Mouse (Mus musculus): Measurements from ENCODE around the gene Ncln.
A peak's percentile ranks its signal among the peaks of the same experiment; 100 is the strongest.

Ncln gene

GRCm38 (mm10) chr10:81513798-81514197 is 17.6 kb upstream of the Ncln start:
- no peak for DNase-seq (ENCODE audit: low spot score in 2 of 2)

DNA sequence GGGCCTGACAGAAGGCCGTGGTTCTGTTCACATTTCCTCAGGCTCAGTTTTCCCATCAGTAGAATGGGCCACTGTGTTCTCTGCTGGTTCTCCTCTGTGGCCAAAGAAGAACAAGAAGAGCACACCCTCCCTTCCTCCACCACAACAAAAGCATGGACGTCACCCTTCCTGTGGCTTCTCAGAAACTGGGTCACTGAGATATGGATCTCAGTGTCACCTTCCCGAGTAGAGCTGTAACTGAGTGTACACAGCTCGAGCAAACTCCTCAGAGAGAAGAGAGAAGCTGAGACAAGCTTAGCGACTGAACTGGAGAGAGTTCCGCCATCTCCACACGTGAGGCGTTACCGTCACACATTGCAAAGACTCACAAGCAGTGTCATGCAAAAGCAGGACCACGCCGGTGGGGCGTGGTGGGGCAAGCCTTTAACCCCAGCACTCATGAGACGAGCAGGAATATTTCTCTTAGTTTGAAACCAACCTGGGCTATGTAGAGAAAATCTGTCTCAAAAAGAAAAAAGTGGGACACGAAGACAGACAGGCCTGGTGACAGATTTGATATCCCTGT is 14.1 kb upstream of the Ncln start:
- no peak for DNase-seq (ENCODE audit: low spot score in 2 of 2)

DNA sequence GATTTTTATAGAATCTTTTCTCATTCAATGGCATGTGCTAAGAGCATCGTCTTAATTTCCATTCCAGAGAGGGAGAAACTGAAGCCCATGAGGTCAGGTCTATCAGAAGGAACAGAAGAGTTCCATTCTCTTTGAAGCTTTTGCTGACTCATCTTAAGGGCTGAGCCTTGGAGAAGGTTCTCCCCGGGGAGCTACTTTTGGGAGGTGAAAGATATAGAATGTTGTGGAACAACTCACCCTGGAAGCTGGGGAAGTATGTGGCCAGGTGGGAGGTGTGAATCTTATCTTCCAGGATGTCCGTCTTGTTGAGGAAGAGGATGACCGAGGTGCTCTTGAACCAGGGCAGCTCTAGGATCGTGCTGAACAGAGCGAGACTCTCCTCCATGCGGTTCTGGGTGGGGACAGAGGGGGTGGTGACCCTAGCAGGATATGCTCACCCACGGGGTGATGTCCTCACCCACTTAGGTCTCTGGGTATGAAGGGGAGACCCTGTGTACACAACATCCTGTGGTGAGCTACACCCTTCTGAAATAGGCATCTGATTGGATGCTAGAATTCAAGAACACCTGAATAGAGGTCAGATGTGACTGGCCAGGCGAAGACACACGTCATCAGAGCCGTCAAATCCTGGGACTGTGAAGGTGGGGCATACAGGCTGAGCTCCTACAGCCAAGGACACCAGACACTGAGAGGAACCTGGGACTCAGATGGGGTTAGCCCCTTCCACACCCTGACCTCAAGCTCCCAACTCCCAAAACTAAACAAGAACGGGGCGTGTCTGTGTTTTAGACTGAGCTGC is 11.7 kb upstream of the Ncln start:
- DNase-seq (ENCODE audit: low spot score in 2 of 2), result no peak

DNA sequence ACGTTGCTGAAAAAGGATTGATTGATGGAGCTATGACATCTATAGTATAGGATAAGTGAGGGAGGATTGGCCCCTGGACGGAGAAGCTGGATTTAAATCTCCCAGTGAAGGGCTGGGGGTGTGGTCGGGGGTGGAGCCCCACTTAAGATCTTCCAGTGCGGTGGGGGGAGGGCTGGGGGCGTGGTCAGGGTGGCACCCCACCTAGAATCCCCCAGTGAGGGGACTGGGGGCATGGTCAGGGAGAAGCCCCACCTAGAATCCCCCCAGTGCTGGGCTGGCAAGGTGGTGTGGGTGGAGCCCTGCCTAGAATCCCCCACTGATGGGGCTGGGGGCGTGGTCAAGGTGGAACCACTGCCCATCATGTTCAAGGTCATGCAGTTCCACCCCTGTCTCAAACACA is 10.9 kb upstream of the Ncln start:
- DNase-seq (ENCODE audit: low spot score in 2 of 2), result no peak

DNA sequence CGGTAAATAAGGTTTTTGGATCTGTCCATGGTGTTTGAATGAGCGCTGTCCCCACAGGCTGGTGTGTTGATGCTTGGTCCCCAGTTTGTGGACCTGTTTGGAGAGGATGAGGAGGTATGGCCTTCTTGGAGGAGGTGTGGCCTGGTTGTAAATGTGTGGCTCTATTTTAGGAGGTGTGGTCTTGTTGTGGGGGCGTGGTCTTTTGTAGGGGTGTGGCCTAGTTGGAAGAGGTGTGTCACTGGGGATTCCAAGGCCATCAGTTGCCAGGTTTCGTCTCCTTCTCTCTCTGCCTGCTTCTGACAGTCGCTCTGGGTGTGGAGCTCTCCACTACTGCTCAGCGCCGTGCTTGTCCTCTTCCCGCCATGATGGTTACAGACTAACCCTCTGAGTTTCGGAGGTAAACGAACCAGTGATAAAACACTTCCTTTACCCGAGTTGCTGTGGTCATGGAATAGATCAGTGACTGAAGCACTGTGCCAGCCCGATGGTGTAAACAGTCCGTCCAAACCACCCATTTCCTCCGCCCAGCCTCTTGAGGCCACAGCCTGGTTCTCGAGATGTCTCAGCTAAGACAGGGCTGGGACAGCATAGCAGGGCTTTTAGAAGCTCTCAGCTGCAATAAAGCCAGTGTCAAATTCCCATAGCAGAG is 8.9 kb upstream of the Ncln start:
- no peak for DNase-seq (ENCODE audit: low spot score in 2 of 2)

DNA sequence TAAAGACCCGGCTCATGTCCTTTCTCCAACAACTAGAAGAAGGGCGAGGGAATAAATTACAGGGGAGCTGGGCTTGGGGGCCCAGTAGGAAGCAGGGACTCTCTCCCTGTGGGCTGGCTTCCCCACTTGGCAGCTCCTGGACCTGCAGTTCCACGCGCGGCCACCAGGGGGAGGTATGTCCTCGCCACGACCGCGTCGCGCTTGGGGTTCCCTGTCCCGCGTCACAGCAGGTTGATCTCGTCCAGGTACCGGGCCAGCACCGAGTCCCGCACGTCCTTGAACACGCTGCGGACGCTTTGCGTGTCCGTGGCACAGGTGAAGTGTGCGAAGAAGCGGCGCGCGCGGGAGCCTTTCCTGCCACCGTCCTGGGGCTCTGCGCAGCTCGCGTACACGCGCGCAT is 6.5 kb upstream of the Ncln start:
- peak; percentile 94 for DNase-seq (ENCODE audit: low spot score in 2 of 2)

GRCm38 (mm10) chr10:81501863-81502262 is 5.7 kb upstream of the Ncln start:
- no peak for DNase-seq (ENCODE audit: low spot score in 2 of 2)

DNA sequence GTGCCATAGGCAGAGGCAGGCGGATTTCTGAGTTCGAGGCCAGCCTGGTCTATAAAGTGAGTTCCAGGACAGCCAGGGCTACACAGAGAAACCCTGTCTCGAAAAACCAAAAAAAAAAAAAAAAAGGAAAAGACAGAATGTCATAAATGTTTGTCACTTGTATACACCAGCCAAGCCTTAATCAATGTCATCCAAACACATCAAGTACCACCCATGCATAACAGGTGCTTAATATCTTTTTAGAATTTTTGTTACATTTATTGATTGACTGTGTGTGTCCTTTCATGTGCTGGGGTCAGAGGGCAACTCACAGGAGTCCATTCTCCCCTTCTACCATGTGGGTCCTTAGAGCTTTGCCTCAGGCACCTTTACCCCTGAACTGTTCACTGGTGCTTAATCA is 3.8 kb upstream of the Ncln start, which contains the start of gene S1pr4:
Gene S1pr4 (minus strand): TSS at position 101 of the 400 bp plus-strand sequence.
- DNase-seq (ENCODE audit: low spot score in 2 of 2), result no peak

- DNase-seq (ENCODE audit: low spot score in 2 of 2), result no peak
Measured at GRCm38 (mm10) chr10:81499250-81499901, 3.2 kb upstream of the Ncln start.

DNA sequence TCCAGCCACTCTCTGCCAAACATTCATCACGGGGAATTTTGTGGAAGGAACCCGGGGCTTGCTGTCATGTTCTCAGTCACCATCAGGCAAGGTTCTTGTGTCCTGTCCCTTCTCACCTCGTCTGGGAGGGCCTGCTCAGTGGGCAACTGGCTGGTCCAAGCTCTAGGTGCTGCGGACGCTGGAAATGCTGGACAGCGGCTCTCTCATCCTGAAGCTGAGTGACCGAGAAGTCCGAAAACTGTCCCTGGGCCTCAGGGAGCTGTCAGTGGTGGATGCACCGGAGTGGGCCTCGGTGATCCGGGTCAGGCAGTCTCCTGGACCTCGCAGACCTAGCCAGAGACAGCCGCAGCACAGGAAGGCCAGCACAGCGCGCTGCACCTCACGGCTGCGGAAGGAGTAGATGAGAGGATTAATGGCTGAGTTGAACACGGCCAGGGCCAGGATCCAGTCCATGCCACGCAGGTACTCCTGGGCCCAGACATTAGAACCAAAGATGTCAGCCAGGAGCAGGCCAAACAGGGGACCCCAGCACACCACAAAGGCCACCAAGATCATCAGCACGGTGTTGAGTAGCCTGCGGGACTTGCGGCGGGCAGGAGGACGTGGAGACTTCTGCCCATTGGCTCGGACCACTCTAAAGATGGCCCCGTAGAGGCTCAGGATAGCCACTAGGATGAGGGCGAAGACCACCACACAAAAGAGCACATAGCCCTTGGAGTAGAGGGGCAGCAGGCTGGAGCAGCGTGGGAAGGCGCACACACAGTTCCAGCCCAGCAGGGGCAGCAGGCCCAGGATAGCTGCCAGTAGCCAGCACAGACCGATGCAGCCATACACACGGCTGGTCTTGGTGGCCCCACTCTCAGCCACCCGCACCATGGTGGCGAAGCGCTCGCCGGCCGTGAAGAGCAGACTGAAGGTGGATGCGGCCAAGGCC is 2.4 kb upstream of the Ncln start:
- no peak for DNase-seq (ENCODE audit: low spot score in 2 of 2)

DNA sequence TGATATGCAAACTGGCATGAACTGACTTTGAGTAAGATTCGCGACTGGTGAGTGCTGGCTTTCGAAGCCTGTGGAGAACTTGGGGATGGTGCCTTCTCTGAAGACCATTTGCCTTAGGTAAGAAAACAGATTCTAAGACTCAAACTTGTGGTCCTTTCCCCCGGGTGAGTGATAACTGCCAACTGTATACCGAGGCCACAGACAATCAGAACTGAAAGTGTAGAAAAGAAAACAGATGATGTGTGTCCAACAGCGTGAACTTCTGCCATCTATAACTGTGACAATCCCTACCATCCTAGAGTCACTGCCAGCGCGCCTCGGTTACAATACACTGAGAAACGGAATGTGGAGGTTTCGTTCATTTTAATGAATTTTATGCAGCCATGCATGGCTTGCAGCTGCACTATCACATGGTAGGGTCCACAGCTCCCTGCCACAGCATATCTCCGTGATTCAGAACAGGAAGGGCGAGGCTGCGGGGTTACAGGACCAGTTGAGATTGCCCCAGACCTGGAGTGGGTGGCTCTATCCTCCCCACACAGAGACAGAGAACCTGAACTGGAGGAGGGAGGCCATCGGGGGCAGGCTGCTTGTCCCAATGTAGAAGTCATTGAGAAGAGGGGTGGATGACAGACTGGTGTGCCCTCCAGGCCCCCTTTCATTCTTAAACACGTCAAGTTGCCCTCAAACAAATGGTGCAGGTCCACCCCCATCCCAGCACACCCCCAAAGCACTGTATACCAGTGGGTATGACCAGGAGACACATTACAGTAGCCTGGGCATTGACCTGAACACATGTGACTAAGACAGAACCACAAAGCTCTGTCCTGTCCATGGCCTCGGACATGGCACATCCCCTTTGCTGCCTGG is 1.4 kb upstream of the Ncln start:
- no peak for DNase-seq (ENCODE audit: low spot score in 2 of 2)

DNA sequence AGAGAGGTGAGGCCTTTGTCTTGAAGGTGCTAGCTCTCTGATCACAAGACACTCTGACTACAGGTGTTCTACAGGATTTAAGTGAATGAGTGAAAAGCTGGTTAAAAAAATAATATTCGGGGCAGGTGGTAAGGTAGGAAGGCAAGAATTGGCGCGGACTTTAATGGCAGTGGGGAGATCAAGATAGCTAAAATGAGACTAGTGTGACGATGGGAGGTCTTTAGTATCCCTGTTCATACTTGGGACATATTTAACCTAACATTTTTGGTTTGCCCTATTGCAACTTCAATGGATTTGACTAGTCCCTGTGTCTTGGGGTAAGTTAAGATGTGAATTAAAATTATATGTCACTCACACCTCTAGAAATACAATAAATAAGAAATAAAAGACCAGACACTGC is 777 bp upstream of the Ncln start:
- DNase-seq (ENCODE audit: low spot score in 2 of 2), result no peak

DNA sequence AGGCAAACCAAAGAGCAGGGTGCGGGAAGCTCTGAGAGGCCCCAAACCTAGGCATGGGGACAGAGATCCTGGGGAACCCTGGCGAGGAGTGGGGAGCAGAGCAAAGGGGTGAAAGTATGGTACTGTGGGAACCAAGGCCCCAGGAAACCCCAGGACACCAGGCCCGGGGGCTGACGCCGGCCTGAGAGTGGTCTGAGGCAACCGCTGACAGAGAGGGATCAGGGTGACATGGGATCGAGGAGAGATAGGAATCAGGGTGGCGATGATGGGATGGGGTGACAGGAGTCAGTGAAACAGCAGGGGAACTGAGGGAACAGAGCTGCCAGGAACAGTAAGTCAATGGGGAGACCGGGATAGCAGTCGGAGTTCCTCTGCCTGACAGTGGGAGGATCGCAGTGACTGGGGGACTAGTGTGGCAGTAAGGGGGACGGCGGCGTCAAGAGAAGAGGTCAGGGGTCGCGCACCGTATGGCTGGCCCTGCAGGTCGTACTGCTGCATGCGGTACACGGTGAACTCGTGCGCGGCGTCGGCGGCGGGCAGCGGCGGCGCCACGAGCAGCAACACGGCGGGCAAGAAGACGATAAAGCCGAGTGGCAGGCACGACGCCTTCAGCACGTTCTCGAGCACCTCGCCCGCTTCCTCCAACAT is 452 bp downstream of the Ncln start:
- DNase-seq (ENCODE audit: low spot score in 2 of 2), result no peak

DNA sequence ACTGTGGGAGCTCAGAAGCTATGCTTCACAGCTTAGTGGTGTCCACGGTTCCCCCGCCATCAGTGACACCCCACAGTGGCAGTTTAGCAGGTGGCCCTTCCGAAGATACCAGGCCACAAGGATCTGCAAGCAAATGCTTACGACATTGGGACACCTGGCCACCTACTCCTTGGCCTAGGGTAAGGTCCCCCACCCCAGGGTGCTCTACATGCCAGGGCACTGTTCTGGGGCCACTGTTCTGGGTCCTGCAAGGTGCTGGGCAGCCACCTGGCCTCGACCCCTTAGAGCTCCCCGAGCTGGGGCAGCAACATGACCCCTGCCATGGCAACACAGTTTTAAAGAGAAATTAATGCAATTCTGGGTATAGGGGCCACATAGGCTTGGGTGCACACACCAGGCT is 1.0 kb downstream of the Ncln start:
- no peak for DNase-seq (ENCODE audit: low spot score in 2 of 2)

DNA sequence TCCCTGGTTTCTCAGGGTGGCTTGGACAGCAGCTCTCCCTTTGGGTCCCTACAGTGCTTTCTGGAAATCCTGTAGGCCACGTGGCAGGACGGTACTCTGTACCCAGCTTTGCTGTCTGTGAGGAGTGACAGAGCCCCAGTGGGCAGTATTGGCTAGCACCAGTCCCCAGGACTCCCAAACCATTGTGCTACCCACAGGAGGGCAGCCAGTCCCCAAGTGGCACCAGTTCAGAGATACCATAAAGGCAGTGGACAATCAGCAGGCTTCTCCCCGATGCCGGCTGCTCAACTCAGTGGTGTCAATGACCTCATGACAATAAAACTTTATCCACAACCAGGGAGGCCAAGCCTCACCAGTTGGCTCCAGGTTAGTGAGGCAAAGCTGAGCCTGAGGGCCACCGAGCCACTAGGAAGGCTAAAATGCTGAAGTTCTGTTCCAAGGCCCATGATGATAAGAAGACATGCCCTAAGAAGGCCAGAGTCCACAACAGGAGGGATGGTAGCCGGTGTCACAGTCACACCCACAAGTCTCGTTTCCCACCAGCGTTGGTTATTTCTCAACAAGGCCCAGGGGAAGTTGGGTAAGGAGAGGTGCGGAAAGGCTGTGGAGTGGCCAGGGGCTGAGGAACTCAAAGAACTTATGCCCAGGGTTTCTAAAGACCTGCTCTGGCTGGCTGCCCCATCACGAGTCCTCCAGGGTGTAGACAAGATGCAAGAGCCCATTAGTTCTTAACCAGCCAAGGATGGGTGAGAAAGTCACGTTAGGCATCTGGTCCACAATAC is 1.7 kb downstream of the Ncln start:
- DNase-seq (ENCODE audit: low spot score in 2 of 2), result no peak

GRCm38 (mm10) chr10:81493601-81494220 is 2.5 kb downstream of the Ncln start:
- no peak for DNase-seq (ENCODE audit: low spot score in 2 of 2)

GRCm38 (mm10) chr10:81492606-81493240 is 3.5 kb downstream of the Ncln start:
- no peak for DNase-seq (ENCODE audit: low spot score in 2 of 2)

- DNase-seq (ENCODE audit: low spot score in 2 of 2), result no peak
Measured at GRCm38 (mm10) chr10:81491018-81491417, 5.2 kb downstream of the Ncln start.
